Mouse (Mus musculus) lung, embryonic 14.5 days (tissue): Measurements from ENCODE around the gene Mug2. TPM values are rescaled to one million over a fixed set of nuclear protein-coding genes. Genes with fewer than 3 reads are reported as not detected.
"Not testable (repeated sequence)": the region's sequence is repeated elsewhere in the genome, so short reads cannot be mapped to it uniquely, and the experiment has no call there.

Experiments used
- ATAC-seq: fragments of 200-750 bp; cut with Nextera tagmentation; 2 replicates; pipeline ENCODE4 v1.8.0; 2017; ENCODE audit warnings: mild to moderate bottlenecking, moderate TSS enrichment, moderate library complexity; ENCODE audit not compliant: insufficient read depth
- DNase-seq: peaks from one replicate; pipeline ENCODE4 v3.0.0-alpha.2; 2015
- H3K27ac ChIP-seq: fragments of 300-500 bp; sonication (generic); 2 replicates; pipeline ENCODE4 v1.5.1; 2014; ENCODE audit warnings: low read depth, mild to moderate bottlenecking, moderate library complexity
- H3K27me3 ChIP-seq: fragments of 300-500 bp; sonication (generic); 2 replicates; pipeline ENCODE4 v1.6.1; 2014; ENCODE audit warnings: low read length, control low read depth; ENCODE audit not compliant: insufficient read depth
- H3K36me3 ChIP-seq: fragments of 300-500 bp; sonication (generic); 2 replicates; pipeline ENCODE4 v1.6.1; 2014; ENCODE audit warnings: control low read depth; ENCODE audit not compliant: insufficient read depth
- H3K4me1 ChIP-seq: fragments of 300-500 bp; sonication (generic); 2 replicates; pipeline ENCODE4 v1.6.1; 2014; ENCODE audit warnings: antibody characterized with exemption, control low read depth; ENCODE audit not compliant: insufficient read depth
- H3K4me2 ChIP-seq: fragments of 300-500 bp; sonication (generic); 2 replicates; pipeline ENCODE4 v1.6.1; 2014; ENCODE audit warnings: mild to moderate bottlenecking
- H3K4me3 ChIP-seq: fragments of 300-500 bp; sonication (generic); 2 replicates; pipeline ENCODE4 v1.5.1; 2014; ENCODE audit warnings: low read depth, low read length
- H3K9ac ChIP-seq: fragments of 300-500 bp; sonication (generic); 2 replicates; pipeline ENCODE4 v1.6.1; 2014
- H3K9me3 ChIP-seq: fragments of 300-500 bp; sonication (generic); 2 replicates; pipeline ENCODE4 v1.6.1; 2016; ENCODE audit warnings: low read depth, low read length, control low read depth
- CTCF ChIP-seq: IDR thresholded peaks from 2 replicates; pipeline ENCODE4 v1.5.1; 2016; ENCODE audit warnings: antibody characterized with exemption, low read depth
- WGBS: fragments of 180-500 bp; shearing (Covaris S2); extraction: QIAGEN DNeasy Blood & Tissue Kit; methylation state at CpG from one replicate; pipeline ENCODE4 v1.1.7; 2014; 5-methylcytosine and 5-hydroxymethylcytosine counted together
- polyA plus RNA-seq: library from polyadenylated mRNA; unstranded; fragments of >200 nt; fragmentation: Nextera tagmentation; extraction: Ambion mirVana; gene quantifications from 2 replicates; pipeline ENCODE4 v1.2.1, GENCODE M21; 2014

Gene Mug2
- not detected in 2 replicates for polyA plus RNA-seq

GRCm38 (mm10) chr6:122006461-122006860, at the start of gene Mug2:
Gene Mug2, plus strand, starts transcription at chr6:122006761.
- no CpG with 5 or more reads among the region's 3 CpGs for WGBS
- not testable (repeated sequence) for DNase-seq, H3K9ac ChIP-seq, H3K27ac ChIP-seq, H3K36me3 ChIP-seq, H3K9me3 ChIP-seq, H3K27me3 ChIP-seq, ATAC-seq, H3K4me3 ChIP-seq, H3K4me2 ChIP-seq, H3K4me1 ChIP-seq

GRCm38 (mm10) chr6:121957803-121958349, 48.7 kb upstream of the Mug2 start:
- 89% methylated on average over 16 of the region's 16 CpGs for WGBS
- H3K9me3 ChIP-seq, H3K4me3 ChIP-seq, H3K4me1 ChIP-seq, H3K27me3 ChIP-seq, H3K36me3 ChIP-seq, ATAC-seq, H3K4me2 ChIP-seq, DNase-seq, H3K27ac ChIP-seq, H3K9ac ChIP-seq: not testable (repeated sequence)

GRCm38 (mm10) chr6:121975701-121976100, 30.9 kb upstream of the Mug2 start:
- Histone ChIP-seq H3K27me3 (no peaks in the 10 kb centered on the region), H3K36me3 (no peaks in the 10 kb centered on the region), H3K27ac (no peak overlapping the region), H3K4me1 (no peaks in the 10 kb centered on the region), H3K4me3 (no peak overlapping the region), H3K4me2 (no peak overlapping the region), H3K9ac (no peak overlapping the region), H3K9me3 (no peaks in the 10 kb centered on the region)
- no peak for TF ChIP-seq CTCF
- ATAC-seq: no peak
- 74% methylated on average over 7 of the region's 7 CpGs for WGBS
- no peak for DNase-seq

GRCm38 (mm10) chr6:122100904-122101303, 94.3 kb downstream of the Mug2 start:
- TF ChIP-seq CTCF: no peak
- Histone ChIP-seq H3K4me3 (no peak overlapping the region), H3K36me3 (no peaks in the 10 kb centered on the region), H3K27me3 (no peaks in the 10 kb centered on the region), H3K27ac (no peak overlapping the region), H3K4me1 (no peaks in the 10 kb centered on the region), H3K9me3 (no peaks in the 10 kb centered on the region), H3K4me2 (no peak overlapping the region), H3K9ac (no peak overlapping the region)
- 73% methylated on average over 4 of the region's 4 CpGs for WGBS
- no peak for DNase-seq
- ATAC-seq: no peak

- no peak for ATAC-seq
These were observed 95.1 kb downstream of the Mug2 start for GRCm38 (mm10) chr6:122101671-122102070.

GRCm38 (mm10) chr6:122116963-122117362, 110.4 kb downstream of the Mug2 start:
- no peaks in the 10 kb centered on the region for H3K27me3 ChIP-seq
- WGBS: 93% methylated on average over 24 of the region's 24 CpGs
- no peak overlapping the region for H3K4me2 ChIP-seq
- no peak for DNase-seq
- H3K4me1 ChIP-seq: no peaks in the 10 kb centered on the region
- no peak overlapping the region for H3K9ac ChIP-seq
- ATAC-seq: no peak
- no peak overlapping the region for H3K4me3 ChIP-seq
- no peak overlapping the region for H3K27ac ChIP-seq
- H3K9me3 ChIP-seq: no peaks in the 10 kb centered on the region
- no peak for TF ChIP-seq CTCF
- no peaks in the 10 kb centered on the region for H3K36me3 ChIP-seq

More at GRCm38 (mm10) chr6:122101671-122102070, 95.1 kb downstream of the Mug2 start:
- H3K4me1 ChIP-seq: no peaks in the 10 kb centered on the region
- DNase-seq: no peak
- TF ChIP-seq CTCF: no peak
- no peaks in the 10 kb centered on the region for H3K9me3 ChIP-seq
- no peaks in the 10 kb centered on the region for H3K36me3 ChIP-seq
- 65% methylated on average over 1 of the region's 1 CpGs for WGBS
- no peak overlapping the region for H3K9ac ChIP-seq
- H3K27ac ChIP-seq: no peak overlapping the region
- no peaks in the 10 kb centered on the region for H3K27me3 ChIP-seq
- H3K4me3 ChIP-seq: no peak overlapping the region
- no peak overlapping the region for H3K4me2 ChIP-seq

- Histone ChIP-seq H3K9me3 (no peaks in the 10 kb centered on the region), H3K36me3 (no peaks in the 10 kb centered on the region), H3K9ac (no peak overlapping the region), H3K27me3 (no peaks in the 10 kb centered on the region), H3K4me1 (no peaks in the 10 kb centered on the region), H3K27ac (no peak overlapping the region), H3K4me3 (no peak overlapping the region), H3K4me2 (no peak overlapping the region)
- WGBS: 45% methylated on average over 2 of the region's 2 CpGs
- ATAC-seq: no peak
- DNase-seq: no peak
- TF ChIP-seq CTCF: no peak
These were observed 123.0 kb downstream of the Mug2 start for GRCm38 (mm10) chr6:122129521-122129920.

Other genes with a start within 250 kb of the Mug2 start
- gene Mug1, start 168.2 kb upstream of the Mug2 start, polyA plus RNA-seq: not detected in 2 replicates